Mouse (Mus musculus): Measurements from ENCODE around the gene Sf3b1. TPM values are rescaled to one million over a fixed set of nuclear protein-coding genes. Genes with fewer than 3 reads are reported as not detected.

Gene Sf3b1
- polyA plus RNA-seq, 1 experiment from 2014 or later = 130 TPM

- no peaks in the 10 kb centered on the region for H3K27me3 ChIP-seq
- no peak overlapping the region for H3K9ac ChIP-seq
- no peak overlapping the region for H3K27ac ChIP-seq (replicated peaks)
- no peaks in the 10 kb centered on the region for H3K9me3 ChIP-seq (replicated peaks)
- no peak overlapping the region for H3K4me2 ChIP-seq
- no peak overlapping the region for H3K4me3 ChIP-seq (replicated peaks)
- no peaks in the 10 kb centered on the region for H3K4me1 ChIP-seq (replicated peaks)
- no peak for ATAC-seq (ENCODE audit: insufficient read depth)
- no peaks in the 10 kb centered on the region for H3K36me3 ChIP-seq (replicated peaks)
- 57% methylated on average over 3 of the region's 3 CpGs for WGBS (ENCODE audit: insufficient replicate concordance)
Measured at GRCm38 (mm10) chr1:54935466-54935865, 91.8 kb downstream of the Sf3b1 start.

Other genes with a start within 250 kb of the Sf3b1 start
- 3.7 and 4.7 TPM in 2 replicates for gene Ankrd44, start 101.1 kb downstream of the Sf3b1 start, polyA plus RNA-seq (2015; fragmentation: Nextera tagmentation; extraction: Ambion mirVana)
- 13.0 and 13.3 TPM in 2 replicates for gene Coq10b, start 25.3 kb upstream of the Sf3b1 start, polyA plus RNA-seq (2015; fragmentation: Nextera tagmentation; extraction: Ambion mirVana)
- gene Hspe1, start 60.7 kb upstream of the Sf3b1 start, polyA plus RNA-seq (2015; fragmentation: Nextera tagmentation; extraction: Ambion mirVana) = 233 and 311 TPM in 2 replicates
- gene Hspd1, start 60.8 kb upstream of the Sf3b1 start, polyA plus RNA-seq (2015; fragmentation: Nextera tagmentation; extraction: Ambion mirVana) = 245 and 256 TPM in 2 replicates
- 37.6 and 38.2 TPM in 2 replicates for gene Mob4, start 103.8 kb upstream of the Sf3b1 start, polyA plus RNA-seq (2015; fragmentation: Nextera tagmentation; extraction: Ambion mirVana)
- 0.58 and 0.67 TPM in 2 replicates for gene Rftn2, start 199.3 kb upstream of the Sf3b1 start, polyA plus RNA-seq (2015; fragmentation: Nextera tagmentation; extraction: Ambion mirVana)
- 1.5 and 1.8 TPM in 2 replicates for gene Mars2, start 209.7 kb upstream of the Sf3b1 start, polyA plus RNA-seq (2015; fragmentation: Nextera tagmentation; extraction: Ambion mirVana)